Mouse (Mus musculus): Measurements from ENCODE around the gene Phospho1. TPM values are rescaled to one million over a fixed set of nuclear protein-coding genes. Genes with fewer than 3 reads are reported as not detected.
"Not testable (repeated sequence)": the region's sequence is repeated elsewhere in the genome, so short reads cannot be mapped to it uniquely, and the experiment has no call there.

The Phospho1 gene
- polyA plus RNA-seq, 1 experiment from 2014 or later: 14.9 TPM

DNA sequence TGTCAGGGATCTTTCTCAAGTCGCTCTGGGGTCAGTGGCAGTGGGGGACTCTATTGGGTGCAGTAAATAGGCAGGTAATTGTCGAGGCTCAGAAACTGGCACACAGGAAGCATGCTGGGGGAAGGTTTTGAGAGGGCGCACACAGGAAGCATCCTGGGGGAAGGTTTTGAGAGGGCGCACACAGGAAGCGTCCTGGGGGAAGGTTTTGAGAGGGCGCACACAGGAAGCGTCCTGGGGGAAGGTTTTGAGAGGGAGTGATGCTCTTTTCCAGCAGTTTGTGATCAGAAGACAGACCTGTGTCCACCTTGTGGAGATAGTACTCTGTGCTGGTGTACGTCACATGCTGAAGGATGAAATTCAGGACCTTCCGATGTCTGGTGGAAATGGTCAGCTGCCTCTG is 51.5 kb downstream of the Phospho1 start:
- 0 out of 2 replicates have a peak overlapping the region, but pooled peaks have one; percentile 10 for H3K4me2 ChIP-seq (ENCODE audit: low read depth, low read length)
- no peaks in the 10 kb centered on the region for H3K36me3 ChIP-seq (ENCODE audit: control insufficient read depth, insufficient read depth, low read length)
- no peaks in the 10 kb centered on the region for H3K9me3 ChIP-seq (ENCODE audit: control insufficient read depth, low read length)
- no peak overlapping the region for H3K27ac ChIP-seq (replicated peaks; ENCODE audit: low read depth, low read length)
- no peak for DNase-seq (ENCODE audit: low spot score)
- no peaks in the 10 kb centered on the region for H3K4me1 ChIP-seq (ENCODE audit: control insufficient read depth, insufficient read depth, low read length)
- ATAC-seq (ENCODE audit: low read depth): no peak
- no peaks in the 10 kb centered on the region for H3K27me3 ChIP-seq (replicated peaks; ENCODE audit: control insufficient read depth, insufficient read depth, low read length)
- WGBS: 29% methylated on average over 9 of the region's 9 CpGs
- no peak overlapping the region for H3K9ac ChIP-seq (ENCODE audit: low read depth, low read length)
- H3K4me3 ChIP-seq (ENCODE audit: low read depth, low read length): no peak overlapping the region

DNA sequence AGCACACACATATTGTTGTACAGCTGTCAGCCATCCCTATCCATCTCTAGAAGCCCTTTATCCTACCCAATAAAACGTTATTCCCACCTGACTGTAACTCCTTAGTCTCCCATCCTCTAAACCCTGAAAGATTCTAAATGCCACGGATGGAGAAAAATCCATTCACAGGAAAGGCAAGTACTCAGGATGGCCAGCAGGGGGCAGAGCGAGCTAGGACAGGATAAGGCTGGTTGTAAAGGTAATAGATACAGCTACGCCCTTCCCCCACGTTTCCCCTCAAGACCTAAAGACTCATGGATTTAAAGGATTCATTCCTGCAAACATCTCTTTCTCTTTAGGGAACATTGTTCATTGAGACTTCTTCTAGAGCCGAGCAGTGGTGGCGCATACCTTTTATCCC is 52.0 kb downstream of the Phospho1 start:
- Histone ChIP-seq H3K27ac (replicated peaks; ENCODE audit: low read depth, low read length) (no peak overlapping the region), H3K4me2 (ENCODE audit: low read depth, low read length) (0 out of 2 replicates have a peak overlapping the region, but pooled peaks have one; percentile 10), H3K27me3 (replicated peaks; ENCODE audit: control insufficient read depth, insufficient read depth, low read length) (no peaks in the 10 kb centered on the region), H3K9me3 (ENCODE audit: control insufficient read depth, low read length) (no peaks in the 10 kb centered on the region), H3K4me3 (ENCODE audit: low read depth, low read length) (no peak overlapping the region), H3K9ac (ENCODE audit: low read depth, low read length) (no peak overlapping the region), H3K4me1 (ENCODE audit: control insufficient read depth, insufficient read depth, low read length) (no peaks in the 10 kb centered on the region), H3K36me3 (ENCODE audit: control insufficient read depth, insufficient read depth, low read length) (no peaks in the 10 kb centered on the region)
- WGBS: 22% methylated on average over 7 of the region's 7 CpGs
- ATAC-seq (ENCODE audit: low read depth) (no peak), DNase-seq (ENCODE audit: low spot score) (peak; percentile 70)

DNA sequence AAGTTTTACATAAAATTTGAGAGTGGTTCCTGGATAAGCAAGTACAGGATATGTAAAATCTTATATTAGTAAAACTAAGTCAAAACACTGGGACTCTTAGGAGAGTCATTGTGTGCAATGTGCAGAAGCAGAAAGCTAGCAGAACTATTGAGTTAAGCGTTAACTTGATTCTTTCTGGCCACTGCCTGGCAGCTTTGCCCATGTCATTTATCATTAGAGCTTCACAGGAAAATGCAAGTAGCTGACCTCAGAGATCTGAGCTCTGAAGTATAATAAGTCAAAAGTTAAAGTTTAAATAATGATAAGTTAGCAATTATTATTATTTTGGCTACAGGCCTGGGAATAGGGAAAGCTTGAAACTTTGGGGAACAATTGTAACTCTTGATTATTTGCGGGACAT is 55.6 kb downstream of the Phospho1 start:
- H3K4me1 ChIP-seq (ENCODE audit: control insufficient read depth, insufficient read depth, low read length); H3K4me2 ChIP-seq (ENCODE audit: low read depth, low read length); DNase-seq (ENCODE audit: low spot score); H3K27ac ChIP-seq (replicated peaks; ENCODE audit: low read depth, low read length); H3K27me3 ChIP-seq (replicated peaks; ENCODE audit: control insufficient read depth, insufficient read depth, low read length); H3K9ac ChIP-seq (ENCODE audit: low read depth, low read length); H3K36me3 ChIP-seq (ENCODE audit: control insufficient read depth, insufficient read depth, low read length); ATAC-seq (ENCODE audit: low read depth); H3K9me3 ChIP-seq (ENCODE audit: control insufficient read depth, low read length); H3K4me3 ChIP-seq (ENCODE audit: low read depth, low read length): not testable (repeated sequence)
- 74% methylated on average over 2 of the region's 2 CpGs for WGBS

Other genes with a start within 250 kb of the Phospho1 start
- gene Ngfr, start 236.8 kb upstream of the Phospho1 start, polyA plus RNA-seq (2014; fragmentation: Nextera tagmentation; extraction: Ambion mirVana): 47.5 and 58.7 TPM in 2 replicates
- 238 and 240 TPM in 2 replicates for gene Phb, start 157.5 kb upstream of the Phospho1 start, polyA plus RNA-seq (2014; fragmentation: Nextera tagmentation; extraction: Ambion mirVana)
- 11.5 and 11.6 TPM in 2 replicates for gene Zfp652, start 111.8 kb upstream of the Phospho1 start, polyA plus RNA-seq (2014; fragmentation: Nextera tagmentation; extraction: Ambion mirVana)
- gene B130006D01Rik, start 100.9 kb upstream of the Phospho1 start, polyA plus RNA-seq (2014; fragmentation: Nextera tagmentation; extraction: Ambion mirVana): 1.1 TPM in 2 replicates
- 15.0 and 16.2 TPM in 2 replicates for gene Gngt2, start 12.7 kb downstream of the Phospho1 start, polyA plus RNA-seq (2014; fragmentation: Nextera tagmentation; extraction: Ambion mirVana)
- gene Abi3, start 18.0 kb downstream of the Phospho1 start, polyA plus RNA-seq (2014; fragmentation: Nextera tagmentation; extraction: Ambion mirVana): 3.9 and 5.1 TPM in 2 replicates
- gene B4galnt2, start 90.4 kb downstream of the Phospho1 start, polyA plus RNA-seq (2014; fragmentation: Nextera tagmentation; extraction: Ambion mirVana): not detected in 2 replicates
- 19.9 and 31.4 TPM in 2 replicates for gene Igf2bp1, start 181.4 kb downstream of the Phospho1 start, polyA plus RNA-seq (2014; fragmentation: Nextera tagmentation; extraction: Ambion mirVana)
- gene Gip, start 200.0 kb downstream of the Phospho1 start, polyA plus RNA-seq (2014; fragmentation: Nextera tagmentation; extraction: Ambion mirVana): not detected in 2 replicates
- gene Snf8, start 210.4 kb downstream of the Phospho1 start, polyA plus RNA-seq (2014; fragmentation: Nextera tagmentation; extraction: Ambion mirVana): 33.4 and 36.6 TPM in 2 replicates
- gene Ube2z, start 240.9 kb downstream of the Phospho1 start, polyA plus RNA-seq (2014; fragmentation: Nextera tagmentation; extraction: Ambion mirVana): 39.5 and 40.6 TPM in 2 replicates